Comparison of ENCODE assay signal across 20 mouse cellular contexts in genomic region chr14:121654416-121654967, GRCm38 (mm10).
DNase-seq lines count a peak whose midpoint lies in the region; ATAC-seq and TF ChIP-seq lines count a peak whose summit lies in the region.
"Had no signal": no experiment of that assay in that cellular context is flagged by ENCODE, and none has a peak within 500 bp of the region (broad histone marks: within the 10 kb centered on the region; RNA-seq: fewer than 3 reads in every experiment).

No protein-coding gene starts in this region.

- TF ChIP-seq POLR2A in lung, adult 2 months (IDR thresholded peaks at IDR 0.05; ENCODE audit: borderline replicate concordance, extremely low read depth, low read depth, low read length), result no peak

- no peak overlapping the region for H3K4me3 ChIP-seq in kidney, embryonic 15.5 days (replicated peaks)
- no peak overlapping the region for H3K4me3 ChIP-seq in lung, adult 2 months (replicated peaks; ENCODE audit: extremely low read depth, low read depth, low read length)
- H3K4me3 ChIP-seq in stomach, embryonic 16.5 days (replicated peaks; ENCODE audit: low read length), result no peak overlapping the region
- H3K4me3 ChIP-seq: embryonic facial prominence, embryonic 12.5 days; forebrain, embryonic 10.5 days; hindbrain, embryonic 15.5 days; limb, embryonic 13.5 days; lung, embryonic 15.5 days; neural tube, embryonic 13.5 days had no signal

- WGBS in kidney, embryonic 15.5 days, result 48% methylated on average over 7 of the region's 7 CpGs
- 30% methylated on average over 7 of the region's 7 CpGs for WGBS in lung, adult 2 months
- 32% methylated on average over 7 of the region's 7 CpGs for WGBS in stomach, embryonic 16.5 days

- no peak overlapping the region; the same call in 1 of the 2 replicates for H3K27ac ChIP-seq in kidney, embryonic 15.5 days
- H3K27ac ChIP-seq in stomach, embryonic 16.5 days (ENCODE audit: low read length), result peak overlapping the region; percentile 44; the same call in 1 of the 2 replicates
- H3K27ac ChIP-seq: embryonic facial prominence, embryonic 12.5 days; forebrain, embryonic 10.5 days; hindbrain, embryonic 15.5 days; limb, embryonic 13.5 days; lung, embryonic 15.5 days; neural tube, embryonic 13.5 days had no signal

- H3K27me3 ChIP-seq in kidney, embryonic 15.5 days, result peaks cover 10% of the 10 kb centered on the region; the same call in 1 of the 2 replicates
- H3K27me3 ChIP-seq in stomach, embryonic 16.5 days (ENCODE audit: control insufficient read depth, insufficient read depth, low read length), result no peaks in the 10 kb centered on the region
- H3K27me3 ChIP-seq: embryonic facial prominence, embryonic 12.5 days; hindbrain, embryonic 15.5 days; lung, embryonic 15.5 days; neural tube, embryonic 13.5 days had no signal

- TF ChIP-seq CTCF in lung, adult 2 months (IDR thresholded peaks at IDR 0.05; ENCODE audit: insufficient read depth, low read length), result no peak

- no peak for ATAC-seq in kidney, embryonic 15.5 days (replicated peaks; ENCODE audit: low FRiP score)
- ATAC-seq in stomach, embryonic 16.5 days (ENCODE audit: insufficient read depth, low FRiP score), result no peak
- ATAC-seq: CD4-positive, CD25-positive, alpha-beta regulatory T cell, adult 4 months had no signal

- H3K4me2 ChIP-seq in kidney, embryonic 15.5 days, result no peak overlapping the region
- H3K4me2 ChIP-seq in stomach, embryonic 16.5 days (ENCODE audit: low read depth, low read length), result no peak overlapping the region
- H3K4me2 ChIP-seq: embryonic facial prominence, embryonic 12.5 days; hindbrain, embryonic 15.5 days; limb, embryonic 13.5 days; lung, embryonic 15.5 days; neural tube, embryonic 13.5 days had no signal

- H3K9ac ChIP-seq in kidney, embryonic 15.5 days, result no peak overlapping the region
- H3K9ac ChIP-seq in stomach, embryonic 16.5 days (ENCODE audit: low read length), result no peak overlapping the region
- H3K9ac ChIP-seq: embryonic facial prominence, embryonic 12.5 days; hindbrain, embryonic 15.5 days; limb, embryonic 13.5 days; lung, embryonic 15.5 days; neural tube, embryonic 13.5 days had no signal

- H3K4me1 ChIP-seq in kidney, embryonic 15.5 days, result peaks cover 54% of the 10 kb centered on the region
- H3K4me1 ChIP-seq in lung, adult 2 months (ENCODE audit: control insufficient read depth, insufficient read depth, low read length), result peaks cover 15% of the 10 kb centered on the region
- H3K4me1 ChIP-seq in stomach, embryonic 16.5 days (ENCODE audit: control insufficient read depth, insufficient read depth, low read length), result peaks cover 12% of the 10 kb centered on the region
- H3K4me1 ChIP-seq: forebrain, embryonic 10.5 days; hindbrain, embryonic 15.5 days; neural tube, embryonic 13.5 days had no signal

- DNase-seq in embryo, embryonic 11 days, result peak; percentile 12
- no peak for DNase-seq in embryo, embryonic 9.5 days (ENCODE audit: extremely low spot score)
- DNase-seq in kidney, adult 9 months, result peak; percentile 39
- DNase-seq in lung, postnatal 36 days, result peak; percentile 45
- DNase-seq in lung, adult 2 months, result no peak
- DNase-seq in adrenal gland, adult 2 months, result no peak
- DNase-seq: cerebellum, adult 11 months; kidney, postnatal 10 days; layer of hippocampus, adult 9-11 months; right cerebral cortex, postnatal 14 days had no signal

- H3K9me3 ChIP-seq in kidney, embryonic 15.5 days (replicated peaks), result no peaks in the 10 kb centered on the region
- H3K9me3 ChIP-seq in stomach, embryonic 16.5 days (replicated peaks; ENCODE audit: control insufficient read depth, low read length), result no peaks in the 10 kb centered on the region
- H3K9me3 ChIP-seq: embryonic facial prominence, embryonic 12.5 days; forebrain, embryonic 10.5 days; G1E; hindbrain, embryonic 15.5 days; limb, embryonic 13.5 days; lung, embryonic 15.5 days; neural tube, embryonic 13.5 days had no signal

- H3K36me3 ChIP-seq in kidney, embryonic 15.5 days, result peaks cover 29% of the 10 kb centered on the region
- H3K36me3 ChIP-seq in stomach, embryonic 16.5 days (ENCODE audit: control insufficient read depth, insufficient read depth, low read length), result peaks cover 3% of the 10 kb centered on the region; the same call in 1 of the 2 replicates
- H3K36me3 ChIP-seq: embryonic facial prominence, embryonic 12.5 days; limb, embryonic 13.5 days had no signal

Comparison
In these comparisons a context has a peak if more than half of its experiments do, and no peak if none do; other contexts are left out.
1. DNase-seq: peak in embryo, embryonic 11 days (single experiment), kidney, adult 9 months (single experiment) and lung, postnatal 36 days (single experiment); none in embryo, embryonic 9.5 days (single experiment), lung, adult 2 months (single experiment) and adrenal gland, adult 2 months (single experiment).